Mouse (Mus musculus) kidney, postnatal 4 days (tissue): ENCODE measurements around the gene Dapk1.

ENCODE experiments used
- DNase-seq, 2 experiments: peaks; one replicate each; pipeline ENCODE4 v3.0.0; 2021; ENCODE audit warnings: mixed read lengths in 2 of 2

Gene Dapk1

GRCm38 (mm10) chr13:60696323-60696722 is 94.6 kb downstream of the Dapk1 start:
- no peak for DNase-seq

- DNase-seq = no peak
Observed at GRCm38 (mm10) chr13:60696741-60697140, 95.0 kb downstream of the Dapk1 start.

GRCm38 (mm10) chr13:60698021-60698420 is 96.3 kb downstream of the Dapk1 start:
- DNase-seq = no peak

GRCm38 (mm10) chr13:60701671-60702171 is 100.0 kb downstream of the Dapk1 start:
- no peak for DNase-seq

- DNase-seq = no peak
Observed at GRCm38 (mm10) chr13:60707541-60708468, 106.1 kb downstream of the Dapk1 start.

GRCm38 (mm10) chr13:60709136-60709535 is 107.4 kb downstream of the Dapk1 start:
- no peak for DNase-seq

GRCm38 (mm10) chr13:60710963-60711362 is 109.2 kb downstream of the Dapk1 start:
- no peak for DNase-seq

- no peak for DNase-seq
Observed at GRCm38 (mm10) chr13:60713537-60713936, 111.8 kb downstream of the Dapk1 start.

- DNase-seq = no peak
Observed at GRCm38 (mm10) chr13:60716107-60716506, 114.4 kb downstream of the Dapk1 start.

- DNase-seq = no peak
Observed at GRCm38 (mm10) chr13:60717421-60717820, 115.7 kb downstream of the Dapk1 start.

- DNase-seq = peak in 1 of 2 experiments; percentile 22
Observed at GRCm38 (mm10) chr13:60719581-60719980, 117.8 kb downstream of the Dapk1 start.

GRCm38 (mm10) chr13:60722763-60723162 is 121.0 kb downstream of the Dapk1 start:
- DNase-seq = no peak

- no peak for DNase-seq
Observed at GRCm38 (mm10) chr13:60728276-60729054, 126.7 kb downstream of the Dapk1 start.

- no peak for DNase-seq
Observed at GRCm38 (mm10) chr13:60729055-60729402, 127.3 kb downstream of the Dapk1 start.

- DNase-seq = no peak
Observed at GRCm38 (mm10) chr13:60730587-60730986, 128.8 kb downstream of the Dapk1 start.

GRCm38 (mm10) chr13:60731001-60731400 is 129.3 kb downstream of the Dapk1 start:
- no peak for DNase-seq

GRCm38 (mm10) chr13:60735306-60735705 is 133.6 kb downstream of the Dapk1 start:
- no peak for DNase-seq

- peak; percentile 63 to 81 for DNase-seq
Observed at GRCm38 (mm10) chr13:60736421-60737105, 134.8 kb downstream of the Dapk1 start.

- DNase-seq = peak; percentile 92 to 96
Observed at GRCm38 (mm10) chr13:60737632-60738324, 136.0 kb downstream of the Dapk1 start.

GRCm38 (mm10) chr13:60738429-60738828 is 136.7 kb downstream of the Dapk1 start:
- DNase-seq = peak; percentile 82 to 89

- no peak for DNase-seq
Observed at GRCm38 (mm10) chr13:60740248-60740647, 138.5 kb downstream of the Dapk1 start.

GRCm38 (mm10) chr13:60742611-60743010 is 140.9 kb downstream of the Dapk1 start:
- DNase-seq = no peak
